Mouse (Mus musculus): ENCODE data around the gene Irf2bpl.

- TF ChIP-seq CTCF (IDR thresholded peaks at IDR 0.05; ENCODE audit: low read depth) (no peak), EP300 (IDR thresholded peaks at IDR 0.05; ENCODE audit: low read depth) (no peak)
Observed at GRCm38 (mm10) chr12:86905876-86906275, 21.3 kb upstream of the Irf2bpl start.

Data from liver, embryonic 14.5 days (tissue).